Mouse (Mus musculus): ENCODE measurements around the gene Vcam1. TPM values are rescaled to one million over a fixed set of nuclear protein-coding genes. Genes with fewer than 3 reads are reported as not detected.

The Vcam1 gene
- total and polyA plus RNA-seq, 2 experiments from 2014 or later, result 34.4 to 36.2 TPM

DNA sequence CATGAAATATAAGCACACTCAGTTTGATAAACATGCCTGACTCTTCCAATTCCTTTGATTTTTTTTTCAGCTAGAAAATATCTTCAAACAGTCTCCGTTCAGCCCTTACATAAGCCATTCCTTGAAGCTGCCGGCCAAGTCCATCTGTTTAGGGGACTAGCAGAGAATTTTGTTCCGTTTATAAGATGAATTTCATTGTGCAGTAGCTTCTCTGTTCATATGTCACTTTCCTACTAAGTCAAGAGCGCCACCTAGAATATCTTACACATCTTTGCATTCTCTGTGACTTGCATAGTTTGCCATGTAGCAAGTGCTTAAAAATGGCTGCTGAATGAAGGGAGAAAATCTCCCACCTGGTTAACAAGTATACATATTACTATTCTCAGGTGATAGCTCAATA lies 51.0 kb downstream of the Vcam1 start:
- Histone ChIP-seq H3K4me3 (ENCODE audit: low read depth, low read length) (no peak overlapping the region), H3K9ac (replicated peaks; ENCODE audit: low read length, poor library complexity, severe bottlenecking) (no peak overlapping the region), H3K9me3 (ENCODE audit: low read length) (no peaks in the 10 kb centered on the region), H3K27ac (ENCODE audit: low read depth, low read length) (no peak overlapping the region), H3K4me1 (ENCODE audit: insufficient read depth, low read length) (no peaks in the 10 kb centered on the region), H3K27me3 (ENCODE audit: insufficient read depth, low read length) (no peaks in the 10 kb centered on the region), H3K4me2 (ENCODE audit: low read depth, low read length, poor library complexity, severe bottlenecking) (no peak overlapping the region), H3K36me3 (ENCODE audit: insufficient read depth, low read length) (no peaks in the 10 kb centered on the region)
- 67% methylated on average over 4 of the region's 4 CpGs for WGBS
- DNase-seq (ENCODE audit: low spot score), result peak; percentile 27
- no peak for ATAC-seq (ENCODE audit: low FRiP score)
- peak; percentile 45 for TF ChIP-seq CTCF (IDR thresholded peaks at IDR 0.05)

DNA sequence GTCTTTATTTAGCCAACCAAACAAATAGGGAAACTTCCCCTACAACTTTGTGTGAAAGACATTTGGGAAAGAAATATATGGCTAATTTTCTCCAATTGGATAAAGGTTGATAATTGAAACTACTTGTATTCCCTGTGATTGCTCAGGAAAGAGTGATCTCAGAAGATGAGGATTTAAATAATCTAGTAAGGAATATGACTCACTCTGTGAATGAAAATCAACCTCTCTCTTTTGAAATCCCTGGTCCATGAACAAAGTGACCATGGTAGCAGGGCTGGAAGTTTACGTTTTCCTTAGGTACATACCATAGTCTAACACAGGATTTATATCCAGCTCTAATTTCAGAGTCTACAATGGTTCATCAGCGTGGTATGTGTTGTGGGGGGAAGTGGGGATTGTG lies 52.7 kb downstream of the Vcam1 start:
- Histone ChIP-seq H3K27ac (ENCODE audit: low read depth, low read length) (no peak overlapping the region), H3K36me3 (ENCODE audit: insufficient read depth, low read length) (no peaks in the 10 kb centered on the region), H3K4me1 (ENCODE audit: insufficient read depth, low read length) (no peaks in the 10 kb centered on the region), H3K9ac (replicated peaks; ENCODE audit: low read length, poor library complexity, severe bottlenecking) (no peak overlapping the region), H3K4me2 (ENCODE audit: low read depth, low read length, poor library complexity, severe bottlenecking) (no peak overlapping the region), H3K27me3 (ENCODE audit: insufficient read depth, low read length) (no peaks in the 10 kb centered on the region), H3K9me3 (ENCODE audit: low read length) (no peaks in the 10 kb centered on the region), H3K4me3 (ENCODE audit: low read depth, low read length) (no peak overlapping the region)
- no peak for ATAC-seq (ENCODE audit: low FRiP score)
- TF ChIP-seq CTCF (IDR thresholded peaks at IDR 0.05), result no peak
- 92% methylated on average over 2 of the region's 2 CpGs for WGBS
- DNase-seq (ENCODE audit: low spot score), result no peak

DNA sequence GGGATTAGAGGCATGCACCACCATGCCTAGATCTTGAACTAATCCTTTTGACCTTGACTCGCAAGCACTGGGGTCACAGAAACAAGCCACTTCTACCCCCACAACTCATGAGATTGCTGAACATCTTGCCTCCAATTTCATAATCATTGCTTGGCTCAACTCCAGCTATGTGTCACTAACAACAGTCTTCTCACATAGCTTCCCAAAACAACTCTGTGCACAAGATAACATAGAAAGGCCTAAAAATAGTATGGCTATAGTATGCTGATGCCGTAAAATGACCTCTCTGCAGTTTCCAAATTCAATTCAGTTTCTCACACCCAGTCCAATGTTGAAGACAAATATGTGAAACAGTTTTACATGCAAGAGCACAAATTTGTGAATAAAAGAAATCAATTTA lies 56.9 kb downstream of the Vcam1 start:
- ATAC-seq (ENCODE audit: low FRiP score) (no peak), DNase-seq (ENCODE audit: low spot score) (no peak)
- no peak overlapping the region for H3K4me3 ChIP-seq (ENCODE audit: low read depth, low read length)
- H3K4me2 ChIP-seq (ENCODE audit: low read depth, low read length, poor library complexity, severe bottlenecking), result no peak overlapping the region
- no peak overlapping the region for H3K27ac ChIP-seq (ENCODE audit: low read depth, low read length)
- H3K36me3 ChIP-seq (ENCODE audit: insufficient read depth, low read length), result no peaks in the 10 kb centered on the region
- no peaks in the 10 kb centered on the region for H3K4me1 ChIP-seq (ENCODE audit: insufficient read depth, low read length)
- 78% methylated on average over 2 of the region's 2 CpGs for WGBS
- TF ChIP-seq CTCF (IDR thresholded peaks at IDR 0.05), result no peak
- no peaks in the 10 kb centered on the region for H3K9me3 ChIP-seq (ENCODE audit: low read length)
- H3K27me3 ChIP-seq (ENCODE audit: insufficient read depth, low read length), result no peaks in the 10 kb centered on the region
- no peak overlapping the region for H3K9ac ChIP-seq (replicated peaks; ENCODE audit: low read length, poor library complexity, severe bottlenecking)

DNA sequence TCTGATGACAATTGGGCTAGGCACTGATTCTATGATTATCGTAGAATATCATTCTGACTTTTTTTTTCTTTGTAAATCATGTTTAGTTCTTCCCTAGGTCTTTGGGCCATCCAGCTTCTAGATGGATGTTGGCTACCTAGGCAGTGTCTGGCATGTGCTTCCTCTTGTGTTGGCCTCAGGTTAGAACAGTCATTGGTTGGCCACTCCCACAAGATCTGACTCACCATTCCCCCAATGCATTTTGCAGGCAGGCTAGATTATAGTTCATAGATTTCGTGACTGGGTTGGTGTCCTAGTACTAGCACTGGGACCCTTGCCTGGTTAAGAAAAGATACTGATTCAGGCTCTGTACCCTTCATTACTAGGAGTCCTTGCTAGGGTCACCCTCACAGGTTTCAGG lies 67.3 kb downstream of the Vcam1 start:
- no peak for TF ChIP-seq CTCF (IDR thresholded peaks at IDR 0.05)
- Histone ChIP-seq H3K27ac (ENCODE audit: low read depth, low read length) (no peak overlapping the region), H3K4me3 (ENCODE audit: low read depth, low read length) (no peak overlapping the region), H3K4me2 (ENCODE audit: low read depth, low read length, poor library complexity, severe bottlenecking) (no peak overlapping the region), H3K9me3 (ENCODE audit: low read length) (no peaks in the 10 kb centered on the region), H3K36me3 (ENCODE audit: insufficient read depth, low read length) (no peaks in the 10 kb centered on the region), H3K9ac (replicated peaks; ENCODE audit: low read length, poor library complexity, severe bottlenecking) (no peak overlapping the region), H3K4me1 (ENCODE audit: insufficient read depth, low read length) (no peaks in the 10 kb centered on the region), H3K27me3 (ENCODE audit: insufficient read depth, low read length) (no peaks in the 10 kb centered on the region)
- DNase-seq (ENCODE audit: low spot score) (no peak), ATAC-seq (ENCODE audit: low FRiP score) (no peak)
- WGBS, result 91% methylated on average over 2 of the region's 2 CpGs

DNA sequence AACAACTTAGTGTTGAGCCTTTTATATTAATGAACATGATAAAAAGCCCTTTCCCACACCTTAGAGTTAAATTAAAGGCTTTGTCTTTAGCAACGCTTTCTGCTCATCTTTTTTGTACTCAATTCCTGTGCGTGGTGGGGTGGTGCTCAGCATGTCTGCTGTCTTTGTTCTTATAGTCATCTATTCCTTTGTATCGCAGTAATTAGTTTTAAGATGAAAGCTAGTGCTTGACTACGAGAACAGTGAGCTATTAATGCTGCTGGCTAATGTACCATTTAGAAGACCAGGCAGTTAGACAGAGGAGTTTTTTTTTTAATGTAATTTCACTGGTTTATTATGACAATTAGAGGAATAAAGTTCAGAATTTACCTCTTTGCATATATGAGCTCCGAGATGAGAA lies 69.2 kb downstream of the Vcam1 start:
- ATAC-seq (ENCODE audit: low FRiP score), result no peak
- TF ChIP-seq CTCF (IDR thresholded peaks at IDR 0.05), result no peak
- H3K9me3 ChIP-seq (ENCODE audit: low read length), result no peaks in the 10 kb centered on the region
- H3K4me1 ChIP-seq (ENCODE audit: insufficient read depth, low read length), result no peaks in the 10 kb centered on the region
- no peak overlapping the region for H3K27ac ChIP-seq (ENCODE audit: low read depth, low read length)
- WGBS, result 57% methylated on average over 5 of the region's 5 CpGs
- no peak overlapping the region for H3K9ac ChIP-seq (replicated peaks; ENCODE audit: low read length, poor library complexity, severe bottlenecking)
- no peak for DNase-seq (ENCODE audit: low spot score)
- H3K27me3 ChIP-seq (ENCODE audit: insufficient read depth, low read length), result no peaks in the 10 kb centered on the region
- no peak overlapping the region for H3K4me2 ChIP-seq (ENCODE audit: low read depth, low read length, poor library complexity, severe bottlenecking)
- H3K4me3 ChIP-seq (ENCODE audit: low read depth, low read length), result no peak overlapping the region
- H3K36me3 ChIP-seq (ENCODE audit: insufficient read depth, low read length), result no peaks in the 10 kb centered on the region

Other genes starting within 250 kb of the Vcam1 start
- 9.3 and 14.5 TPM in 2 replicates for gene Dph5, start 241.9 kb downstream of the Vcam1 start, total RNA-seq (2014; rRNA removed)
- 18.3 and 19.7 TPM in 2 replicates for gene Dph5, start 241.9 kb downstream of the Vcam1 start, polyA plus RNA-seq (2015; fragmentation: Nextera tagmentation; extraction: Ambion mirVana)
- gene Slc30a7, start 122.3 kb downstream of the Vcam1 start, total RNA-seq (2014; rRNA removed), result 28.6 and 46.6 TPM in 2 replicates
- gene Slc30a7, start 122.3 kb downstream of the Vcam1 start, polyA plus RNA-seq (2015; fragmentation: Nextera tagmentation; extraction: Ambion mirVana), result 9.0 and 10.6 TPM in 2 replicates
- 34.6 and 35.7 TPM in 2 replicates for gene Extl2, start 122.2 kb downstream of the Vcam1 start, total RNA-seq (2014; rRNA removed)
- 34.7 and 39.2 TPM in 2 replicates for gene Extl2, start 122.2 kb downstream of the Vcam1 start, polyA plus RNA-seq (2015; fragmentation: Nextera tagmentation; extraction: Ambion mirVana)
- gene Gpr88, start 123.8 kb upstream of the Vcam1 start, total RNA-seq (2014; rRNA removed), result 8.9 and 9.1 TPM in 2 replicates
- 2.2 and 2.5 TPM in 2 replicates for gene Gpr88, start 123.8 kb upstream of the Vcam1 start, polyA plus RNA-seq (2015; fragmentation: Nextera tagmentation; extraction: Ambion mirVana)